Mouse (Mus musculus) cerebellum, adult 11 months (tissue): ENCODE results near the gene Rabl2.

Experiments
- DNase-seq: peaks from one replicate; pipeline ENCODE4 v3.0.0; 2022

Rabl2 gene

GRCm38 (mm10) chr15:89548837-89549236 is 42.9 kb downstream of the Rabl2 start:
- peak; percentile 91 for DNase-seq

GRCm38 (mm10) chr15:89547824-89548601 is 43.7 kb downstream of the Rabl2 start:
- peak; percentile 55 for DNase-seq

- peak; percentile 42 for DNase-seq
Measured at GRCm38 (mm10) chr15:89547321-89547720, 44.4 kb downstream of the Rabl2 start.

- DNase-seq: peak; percentile 66
Measured at GRCm38 (mm10) chr15:89544171-89544570, 47.6 kb downstream of the Rabl2 start.

- peak; percentile 37 for DNase-seq
Measured at GRCm38 (mm10) chr15:89533843-89534207, 57.9 kb downstream of the Rabl2 start.

- peak; percentile 47 for DNase-seq
Measured at GRCm38 (mm10) chr15:89532924-89533842, 58.5 kb downstream of the Rabl2 start.
